Mouse (Mus musculus) embryonic facial prominence, embryonic 14.5 days (tissue): Measurements from ENCODE around the gene Zfp580. TPM values are rescaled to one million over a fixed set of nuclear protein-coding genes. Genes with fewer than 3 reads are reported as not detected.

Source experiments
- ATAC-seq: fragments of 200-750 bp; cut with Nextera tagmentation; 2 replicates; pipeline ENCODE4 v1.8.0; 2017; ENCODE audit warnings: low read depth, moderate number of reproducible peaks, moderate TSS enrichment
- DNase-seq: peaks from one replicate; pipeline ENCODE4 v3.0.0-alpha.2; 2015; ENCODE audit warnings: low spot score
- H3K27ac ChIP-seq: fragments of 300-500 bp; sonication (generic); replicated peaks from 2 replicates; pipeline ENCODE4 v1.5.1; 2014; ENCODE audit warnings: low read depth, mild to moderate bottlenecking, low read length, moderate library complexity
- H3K27me3 ChIP-seq: fragments of 300-500 bp; sonication (generic); replicated peaks from 2 replicates; pipeline ENCODE4 v1.6.1; 2014; ENCODE audit warnings: low read length; ENCODE audit not compliant: control insufficient read depth, insufficient read depth
- H3K36me3 ChIP-seq: fragments of 300-500 bp; sonication (generic); 2 replicates; pipeline ENCODE4 v1.6.1; 2014; ENCODE audit warnings: low read length, mixed read lengths; ENCODE audit not compliant: control insufficient read depth, insufficient read depth
- H3K4me1 ChIP-seq: fragments of 300-500 bp; sonication (generic); 2 replicates; pipeline ENCODE4 v1.6.1; 2014; ENCODE audit warnings: antibody characterized with exemption, low read length; ENCODE audit not compliant: control insufficient read depth, insufficient read depth
- H3K4me2 ChIP-seq: fragments of 300-500 bp; sonication (generic); 2 replicates; pipeline ENCODE4 v1.6.1; 2014; ENCODE audit warnings: low read depth, mild to moderate bottlenecking, low read length, moderate library complexity, mixed read lengths
- H3K4me3 ChIP-seq: fragments of 300-500 bp; sonication (generic); 2 replicates; pipeline ENCODE4 v1.5.1; 2014; ENCODE audit warnings: low read depth, mild to moderate bottlenecking, low read length
- H3K9ac ChIP-seq: fragments of 300-500 bp; sonication (generic); 2 replicates; pipeline ENCODE4 v1.6.1; 2014; ENCODE audit warnings: low read depth, mild to moderate bottlenecking, low read length, moderate library complexity, mixed read lengths
- H3K9me3 ChIP-seq: fragments of 300-500 bp; sonication (generic); 2 replicates; pipeline ENCODE4 v1.6.1; 2016; ENCODE audit warnings: low read length; ENCODE audit not compliant: control insufficient read depth
- WGBS: fragments of 180-500 bp; shearing (Covaris S2); extraction: QIAGEN DNeasy Blood & Tissue Kit; methylation state at CpG from one replicate; pipeline ENCODE4 v1.1.7; 2014; 5-methylcytosine and 5-hydroxymethylcytosine counted together
- polyA plus RNA-seq: library from polyadenylated mRNA; unstranded; fragments of >200 nt; fragmentation: Nextera tagmentation; extraction: Ambion mirVana; gene quantifications from 2 replicates; pipeline ENCODE4 v1.2.1, GENCODE M21; 2014

The Zfp580 gene
- polyA plus RNA-seq, 1 experiment from 2014 or later = 34.9 TPM

DNA sequence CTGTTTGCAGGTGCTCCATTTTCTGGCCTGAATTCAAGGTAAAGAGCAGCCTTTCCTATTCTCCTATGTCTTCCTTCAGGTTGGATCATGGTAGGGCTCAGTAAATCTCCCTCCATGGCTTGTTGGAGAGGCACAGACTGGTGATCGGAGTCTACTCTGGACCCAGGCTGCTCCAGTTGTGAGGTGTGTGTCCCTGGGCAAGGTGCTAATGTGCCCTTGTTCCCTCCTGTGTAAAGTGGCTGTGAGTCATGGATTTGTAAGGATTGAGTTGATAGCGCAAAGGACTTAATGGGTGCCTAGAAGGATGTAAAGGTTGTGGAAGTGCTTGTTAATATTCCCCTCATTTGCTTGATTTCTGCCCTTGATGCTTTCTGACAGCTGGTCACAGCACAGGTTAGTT, 30.6 kb downstream of the Zfp580 start:
- 0 out of 2 replicates have a peak overlapping the region, but pooled peaks have one; percentile 12 for H3K4me2 ChIP-seq
- peaks cover 64% of the 10 kb centered on the region for H3K36me3 ChIP-seq
- 94% methylated on average over 2 of the region's 2 CpGs for WGBS
- H3K27me3 ChIP-seq = no peaks in the 10 kb centered on the region
- ATAC-seq (no peak), DNase-seq (no peak)
- no peaks in the 10 kb centered on the region for H3K9me3 ChIP-seq
- no peak overlapping the region; the same call in 1 of the 2 replicates for H3K9ac ChIP-seq
- H3K4me3 ChIP-seq = peak overlapping the region; percentile 0; the same call in 1 of the 2 replicates
- peaks cover 10% of the 10 kb centered on the region; the same call in 1 of the 2 replicates for H3K4me1 ChIP-seq
- H3K27ac ChIP-seq = no peak overlapping the region

DNA sequence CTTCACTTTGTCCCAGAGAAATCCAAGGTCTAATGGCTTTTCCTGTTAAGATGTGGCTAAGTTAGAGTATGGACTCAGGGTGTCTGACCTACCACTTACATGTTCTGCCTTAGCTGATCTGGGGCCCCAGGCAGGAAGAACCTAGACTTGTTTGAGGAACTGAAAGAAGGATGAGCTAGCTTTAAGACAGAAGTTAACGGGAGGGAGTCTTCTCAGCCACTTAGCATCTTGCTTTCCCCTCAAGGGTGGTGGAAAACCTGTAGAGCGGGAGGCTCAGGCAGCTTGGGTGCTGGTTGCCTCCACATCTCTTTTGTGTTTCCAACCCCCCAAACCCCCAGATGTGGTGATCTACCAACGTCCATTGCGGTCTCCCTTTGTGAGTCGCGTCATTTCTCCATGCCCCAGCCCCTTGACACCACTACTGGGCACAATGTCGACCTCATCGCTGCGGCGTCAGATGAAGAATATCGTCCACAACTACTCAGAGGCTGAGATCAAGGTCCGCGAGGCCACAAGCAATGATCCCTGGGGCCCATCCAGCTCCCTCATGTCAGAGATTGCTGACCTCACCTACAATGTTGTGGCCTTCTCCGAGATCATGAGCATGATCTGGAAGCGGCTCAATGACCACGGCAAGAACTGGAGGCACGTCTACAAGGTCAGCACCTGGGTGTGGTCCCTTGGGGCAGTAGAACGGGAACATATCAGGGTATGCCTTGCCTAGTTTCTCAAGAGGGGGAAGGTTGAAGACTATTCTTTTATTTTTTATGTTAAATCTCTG, 32.2 kb downstream of the Zfp580 start:
- Histone ChIP-seq H3K4me3 (no peak overlapping the region), H3K4me1 (peaks cover 10% of the 10 kb centered on the region; the same call in 1 of the 2 replicates), H3K36me3 (peaks cover 54% of the 10 kb centered on the region), H3K4me2 (no peak overlapping the region), H3K27me3 (no peaks in the 10 kb centered on the region), H3K27ac (no peak overlapping the region), H3K9me3 (no peaks in the 10 kb centered on the region), H3K9ac (no peak overlapping the region)
- DNase-seq (no peak), ATAC-seq (no peak)
- 89% methylated on average over 18 of the region's 18 CpGs for WGBS

DNA sequence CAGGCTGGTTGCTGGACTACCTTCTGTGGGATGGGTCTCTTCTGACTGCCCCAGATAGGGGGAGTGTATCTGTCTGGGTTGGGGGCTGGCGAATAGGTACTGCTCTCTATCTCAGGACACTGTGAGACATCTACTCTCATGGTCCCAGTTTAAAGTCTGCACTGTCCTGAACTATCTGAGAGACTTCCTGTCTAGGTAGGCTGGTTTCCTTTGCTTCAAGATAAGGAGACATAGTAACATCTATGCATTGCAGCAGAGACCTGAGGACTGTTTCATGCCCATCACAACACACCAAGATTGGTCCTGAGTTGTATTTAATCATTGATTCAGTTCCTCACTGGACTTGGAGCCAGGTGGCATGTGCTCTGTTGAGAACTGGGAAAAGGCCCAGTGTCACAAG, 34.2 kb downstream of the Zfp580 start:
- peaks cover 56% of the 10 kb centered on the region for H3K36me3 ChIP-seq
- no peak for ATAC-seq
- H3K4me3 ChIP-seq = no peak overlapping the region
- H3K27ac ChIP-seq = no peak overlapping the region
- no peaks in the 10 kb centered on the region for H3K9me3 ChIP-seq
- H3K4me1 ChIP-seq = peaks cover 10% of the 10 kb centered on the region; the same call in 1 of the 2 replicates
- no peak for DNase-seq
- no peak overlapping the region for H3K4me2 ChIP-seq
- no peaks in the 10 kb centered on the region for H3K27me3 ChIP-seq
- WGBS = 92% methylated on average over 1 of the region's 1 CpGs
- no peak overlapping the region for H3K9ac ChIP-seq

DNA sequence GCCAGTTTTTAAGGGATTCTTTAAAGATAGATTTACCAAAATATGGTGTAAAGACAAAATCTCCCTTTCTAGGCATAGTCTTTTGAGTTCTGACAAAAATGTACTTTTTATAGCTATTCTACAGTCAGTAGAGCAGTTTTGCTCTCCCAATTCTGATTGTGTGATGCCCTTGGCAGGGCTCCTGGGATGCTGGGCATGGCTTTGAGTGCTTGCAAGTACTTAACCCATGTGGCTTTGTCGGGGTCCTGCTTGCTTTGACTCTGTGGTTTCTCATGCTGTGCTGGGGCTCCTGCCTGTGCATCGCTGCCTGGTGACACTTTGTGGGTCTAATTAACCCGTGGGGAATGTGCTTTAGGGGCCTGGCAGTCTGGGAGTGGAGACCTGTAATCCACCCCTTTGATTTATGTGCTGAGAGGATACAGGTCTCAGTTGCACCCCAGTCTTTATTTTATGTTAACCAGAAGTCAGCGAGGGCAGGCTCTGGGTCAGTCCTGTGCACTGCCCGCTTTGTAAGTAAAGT, 35.6 kb downstream of the Zfp580 start:
- no peak overlapping the region for H3K4me3 ChIP-seq
- DNase-seq (no peak), ATAC-seq (no peak)
- 87% methylated on average over 5 of the region's 5 CpGs for WGBS
- H3K27ac ChIP-seq = no peak overlapping the region
- no peaks in the 10 kb centered on the region for H3K9me3 ChIP-seq
- no peaks in the 10 kb centered on the region for H3K27me3 ChIP-seq
- no peak overlapping the region for H3K9ac ChIP-seq
- peaks cover under 1% of the 10 kb centered on the region; the same call in 1 of the 2 replicates for H3K4me1 ChIP-seq
- H3K36me3 ChIP-seq = peaks cover 68% of the 10 kb centered on the region
- H3K4me2 ChIP-seq = no peak overlapping the region

DNA sequence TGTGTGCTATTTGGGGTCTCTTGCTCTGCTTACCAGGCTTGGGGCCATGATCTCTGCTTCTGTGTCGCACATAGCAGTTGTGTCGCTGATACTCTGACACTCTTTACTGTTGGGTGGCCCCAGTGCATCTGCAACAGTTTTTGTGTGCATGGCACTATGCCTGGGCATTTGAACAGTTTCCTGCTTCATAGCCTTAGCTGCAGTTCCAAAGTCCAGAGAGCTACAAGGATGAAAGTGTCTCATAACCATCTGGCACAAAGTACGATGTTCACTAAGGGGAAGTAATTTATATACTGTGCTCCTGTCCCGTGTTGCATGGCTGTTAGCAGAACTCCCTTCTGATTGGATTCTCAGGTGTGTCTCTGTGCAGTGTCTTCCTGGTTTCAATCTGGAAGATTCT, 36.5 kb downstream of the Zfp580 start:
- Histone ChIP-seq H3K9ac (no peak overlapping the region), H3K9me3 (no peaks in the 10 kb centered on the region), H3K27ac (no peak overlapping the region), H3K4me2 (no peak overlapping the region), H3K27me3 (no peaks in the 10 kb centered on the region), H3K4me1 (no peaks in the 10 kb centered on the region), H3K4me3 (no peak overlapping the region), H3K36me3 (peaks cover 74% of the 10 kb centered on the region)
- ATAC-seq (no peak), DNase-seq (no peak)
- WGBS = 72% methylated on average over 4 of the region's 4 CpGs

DNA sequence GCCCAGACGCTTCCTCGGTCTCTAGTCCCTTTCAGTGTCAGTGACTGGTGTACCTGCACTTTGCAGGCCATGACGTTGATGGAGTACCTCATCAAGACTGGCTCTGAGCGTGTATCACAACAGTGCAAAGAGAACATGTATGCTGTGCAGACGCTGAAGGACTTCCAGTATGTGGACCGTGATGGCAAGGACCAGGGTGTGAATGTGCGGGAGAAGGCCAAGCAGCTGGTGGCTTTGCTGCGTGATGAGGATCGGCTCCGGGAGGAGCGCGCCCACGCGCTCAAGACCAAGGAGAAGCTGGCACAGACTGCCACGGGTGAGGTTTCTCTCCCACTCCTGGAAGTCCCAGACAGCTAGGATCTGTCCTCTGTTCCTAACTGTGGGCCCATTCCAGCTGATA, 38.5 kb downstream of the Zfp580 start:
- Histone ChIP-seq H3K9ac (no peak overlapping the region), H3K27me3 (no peaks in the 10 kb centered on the region), H3K4me1 (no peaks in the 10 kb centered on the region), H3K4me3 (no peak overlapping the region), H3K27ac (no peak overlapping the region), H3K9me3 (no peaks in the 10 kb centered on the region), H3K36me3 (peaks cover 76% of the 10 kb centered on the region), H3K4me2 (no peak overlapping the region)
- ATAC-seq (no peak), DNase-seq (no peak)
- 91% methylated on average over 15 of the region's 15 CpGs for WGBS

DNA sequence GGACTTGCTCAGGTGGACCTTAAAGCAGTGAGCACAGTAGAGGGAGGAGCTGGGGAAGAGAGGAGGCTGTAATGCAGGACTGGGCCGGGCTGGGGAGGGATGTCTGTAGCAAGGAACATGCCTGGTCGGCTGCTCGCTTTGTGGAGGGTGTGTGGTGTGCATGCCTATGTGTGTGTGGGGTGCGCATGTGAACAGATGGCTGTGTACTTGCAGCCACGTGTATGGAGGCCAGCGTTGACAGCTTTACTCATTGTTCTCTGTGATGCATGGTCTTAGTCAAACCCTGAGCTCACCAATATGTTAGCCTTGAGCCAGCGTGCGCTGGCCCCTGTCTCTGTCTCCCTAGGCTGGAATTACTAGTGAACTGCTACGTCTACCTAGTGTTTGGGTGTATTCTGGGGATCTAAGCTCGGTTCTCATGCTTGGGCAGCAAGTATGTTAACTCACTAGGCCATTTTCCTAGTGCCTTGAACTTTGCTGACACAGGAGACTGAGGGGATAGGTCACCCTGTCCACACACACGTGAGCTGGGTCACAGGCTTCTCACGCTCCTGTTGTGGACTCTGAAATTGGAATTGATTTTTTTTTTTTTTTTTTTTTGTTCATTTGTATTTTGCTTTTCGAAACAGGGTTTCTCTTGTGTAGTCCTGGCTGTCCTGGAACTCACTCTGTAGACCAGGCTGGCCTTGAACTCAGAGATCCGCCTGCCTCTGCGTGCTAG, 39.8 kb downstream of the Zfp580 start:
- 93% methylated on average over 15 of the region's 15 CpGs for WGBS
- Histone ChIP-seq H3K9me3 (no peaks in the 10 kb centered on the region), H3K9ac (no peak overlapping the region), H3K4me3 (no peak overlapping the region), H3K27ac (no peak overlapping the region), H3K4me2 (no peak overlapping the region), H3K36me3 (peaks cover 78% of the 10 kb centered on the region), H3K4me1 (no peaks in the 10 kb centered on the region), H3K27me3 (no peaks in the 10 kb centered on the region)
- DNase-seq (no peak), ATAC-seq (no peak)

DNA sequence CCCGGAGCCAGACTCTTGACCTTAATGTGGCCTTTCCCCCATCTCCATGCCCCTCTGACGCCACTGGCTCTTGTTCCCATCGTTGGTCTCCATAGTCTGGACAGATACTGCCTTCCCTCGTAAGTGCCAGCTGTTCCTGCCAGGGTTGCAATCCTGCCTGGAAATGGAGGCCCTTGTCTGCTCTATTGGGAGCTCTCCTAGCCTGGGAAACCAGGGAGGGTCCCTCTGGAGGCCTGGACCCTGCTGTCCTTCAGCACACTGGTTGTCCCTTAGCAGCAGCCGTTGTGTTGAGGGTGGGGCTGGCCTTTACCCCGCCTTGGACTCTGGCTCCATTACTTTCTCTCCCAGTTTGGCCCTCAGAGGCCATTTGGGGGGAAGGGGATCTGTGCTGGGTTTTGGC, 41.0 kb downstream of the Zfp580 start:
- ATAC-seq = no peak
- whole genome bisulfite sequencing = 75% methylated on average over 6 of the region's 6 CpGs
- Histone ChIP-seq H3K9ac (no peak overlapping the region), H3K9me3 (no peaks in the 10 kb centered on the region), H3K27ac (no peak overlapping the region), H3K27me3 (no peaks in the 10 kb centered on the region), H3K36me3 (peaks cover 78% of the 10 kb centered on the region), H3K4me1 (no peaks in the 10 kb centered on the region), H3K4me3 (no peak overlapping the region), H3K4me2 (no peak overlapping the region)
- no peak for DNase-seq
